Mouse (Mus musculus) liver, embryonic 11.5 days (tissue): ENCODE measurements around the gene Cacng7. TPM values are rescaled to one million over a fixed set of nuclear protein-coding genes. Genes with fewer than 3 reads are reported as not detected.
"Not testable (repeated sequence)": the region's sequence is repeated elsewhere in the genome, so short reads cannot be mapped to it uniquely, and the experiment has no call there.

ENCODE experiments used
- ATAC-seq: fragments of 200-750 bp; cut with Nextera tagmentation; replicated peaks from 2 replicates; pipeline ENCODE4 v1.8.0; 2017; ENCODE audit warnings: moderate number of reproducible peaks, mild to moderate bottlenecking, moderate TSS enrichment, moderate library complexity; ENCODE audit not compliant: low FRiP score
- DNase-seq: peaks from one replicate; pipeline ENCODE4 v3.0.0-alpha.2; 2017; ENCODE audit warnings: low spot score
- H3K27ac ChIP-seq: fragments of 300-500 bp; sonication (generic); 2 replicates; pipeline ENCODE4 v1.5.1; 2014; ENCODE audit warnings: mild to moderate bottlenecking, low read depth, low read length, control low read depth
- H3K27me3 ChIP-seq: fragments of 300-500 bp; sonication (generic); replicated peaks from 2 replicates; pipeline ENCODE4 v1.6.1; 2014; ENCODE audit warnings: low read length, mixed read lengths; ENCODE audit not compliant: control insufficient read depth, insufficient read depth
- H3K36me3 ChIP-seq: fragments of 300-500 bp; sonication (generic); 2 replicates; pipeline ENCODE4 v1.6.1; 2014; ENCODE audit warnings: mild to moderate bottlenecking, low read length, moderate library complexity, mixed read lengths; ENCODE audit not compliant: control insufficient read depth, insufficient read depth
- H3K4me1 ChIP-seq: fragments of 300-500 bp; sonication (generic); replicated peaks from 2 replicates; pipeline ENCODE4 v1.6.1; 2014; ENCODE audit warnings: low read length, mixed read lengths; ENCODE audit not compliant: control insufficient read depth, insufficient read depth
- H3K4me2 ChIP-seq: fragments of 300-500 bp; sonication (generic); 2 replicates; pipeline ENCODE4 v1.6.1; 2014; ENCODE audit warnings: mild to moderate bottlenecking, control low read depth, moderate library complexity
- H3K4me3 ChIP-seq: fragments of 300-500 bp; sonication (generic); 2 replicates; pipeline ENCODE4 v1.5.1; 2014; ENCODE audit warnings: low read depth, low read length, control low read depth
- H3K9ac ChIP-seq: fragments of 300-500 bp; sonication (generic); 2 replicates; pipeline ENCODE4 v1.6.1; 2014; ENCODE audit warnings: low read depth, low read length, control low read depth
- H3K9me3 ChIP-seq: fragments of 300-500 bp; sonication (generic); 2 replicates; pipeline ENCODE4 v1.6.1; 2016; ENCODE audit warnings: low read length, inconsistent platforms, mixed read lengths; ENCODE audit not compliant: control insufficient read depth
- WGBS: fragments of 180-500 bp; shearing (Covaris S2); extraction: QIAGEN DNeasy Blood & Tissue Kit; methylation state at CpG from one replicate; pipeline ENCODE4 v1.1.7; 2014; 5-methylcytosine and 5-hydroxymethylcytosine counted together
- polyA plus RNA-seq: library from polyadenylated mRNA; unstranded; fragments of >200 nt; fragmentation: Nextera tagmentation; extraction: Ambion mirVana; gene quantifications from 2 replicates; pipeline ENCODE4 v1.2.1, GENCODE M21; 2014

Cacng7 gene
- polyA plus RNA-seq, 1 experiment from 2014 or later = 0.29 TPM

- peak overlapping the region; percentile 46; the same call in 1 of the 2 replicates for H3K9ac ChIP-seq
Measured at GRCm38 (mm10) chr7:3291197-3291596, 41.6 kb upstream of the Cacng7 start.

GRCm38 (mm10) chr7:3291764-3292163, 41.0 kb upstream of the Cacng7 start:
- ATAC-seq (no peak), DNase-seq (no peak)
- Histone ChIP-seq H3K9ac (no peak overlapping the region), H3K4me2 (peak overlapping the region; percentile 66), H3K9me3 (no peaks in the 10 kb centered on the region), H3K27me3 (no peaks in the 10 kb centered on the region), H3K27ac (peak overlapping the region; percentile 32; the same call in 1 of the 2 replicates), H3K36me3 (no peaks in the 10 kb centered on the region), H3K4me1 (peaks cover 15% of the 10 kb centered on the region), H3K4me3 (peak overlapping the region; percentile 50; the same call in 1 of the 2 replicates)
- WGBS = 68% methylated on average over 3 of the region's 3 CpGs

More at GRCm38 (mm10) chr7:3291197-3291596, 41.6 kb upstream of the Cacng7 start:
- peak overlapping the region; percentile 50 for H3K4me3 ChIP-seq
- no peaks in the 10 kb centered on the region for H3K27me3 ChIP-seq
- 50% methylated on average over 6 of the region's 6 CpGs for WGBS
- H3K4me2 ChIP-seq = peak overlapping the region; percentile 66
- H3K36me3 ChIP-seq = no peaks in the 10 kb centered on the region
- H3K9me3 ChIP-seq = no peaks in the 10 kb centered on the region
- H3K27ac ChIP-seq = no peak overlapping the region
- H3K4me1 ChIP-seq = peaks cover 15% of the 10 kb centered on the region
- DNase-seq (no peak), ATAC-seq (no peak)

- 61% methylated on average over 12 of the region's 12 CpGs for WGBS
- H3K4me3 ChIP-seq, H3K27me3 ChIP-seq, H3K9me3 ChIP-seq, DNase-seq, ATAC-seq, H3K36me3 ChIP-seq, H3K9ac ChIP-seq: not testable (repeated sequence)
- Histone ChIP-seq H3K4me2 (peak overlapping the region; percentile 66), H3K4me1 (peaks cover 13% of the 10 kb centered on the region), H3K27ac (peak overlapping the region; percentile 32)
Measured at GRCm38 (mm10) chr7:3292271-3292670, 40.5 kb upstream of the Cacng7 start.

- DNase-seq (peak; percentile 82), ATAC-seq (peak; percentile 69)
- Histone ChIP-seq H3K9me3 (no peaks in the 10 kb centered on the region), H3K4me3 (peak overlapping the region; percentile 41), H3K4me2 (peak overlapping the region; percentile 66), H3K27me3 (no peaks in the 10 kb centered on the region), H3K27ac (peak overlapping the region; percentile 32), H3K9ac (peak overlapping the region; percentile 43; the same call in 1 of the 2 replicates), H3K36me3 (no peaks in the 10 kb centered on the region), H3K4me1 (peaks cover 13% of the 10 kb centered on the region)
- WGBS = 2% methylated on average over 14 of the region's 14 CpGs
Measured at GRCm38 (mm10) chr7:3292791-3293190, 40.0 kb upstream of the Cacng7 start.

- H3K36me3 ChIP-seq = no peaks in the 10 kb centered on the region
- DNase-seq = no peak
- H3K4me2 ChIP-seq = no peak overlapping the region
- no peaks in the 10 kb centered on the region for H3K27me3 ChIP-seq
- H3K9ac ChIP-seq = no peak overlapping the region
- peaks cover 13% of the 10 kb centered on the region for H3K4me1 ChIP-seq
- H3K9me3 ChIP-seq = no peaks in the 10 kb centered on the region
- no peak for ATAC-seq
- H3K27ac ChIP-seq = no peak overlapping the region
- WGBS = 66% methylated on average over 1 of the region's 1 CpGs
- no peak overlapping the region for H3K4me3 ChIP-seq
Measured at GRCm38 (mm10) chr7:3294794-3295193, 38.0 kb upstream of the Cacng7 start.

- DNase-seq (no peak), ATAC-seq (no peak)
- H3K27ac ChIP-seq = no peak overlapping the region
- no peak overlapping the region for H3K4me2 ChIP-seq
- no peaks in the 10 kb centered on the region for H3K9me3 ChIP-seq
- H3K36me3 ChIP-seq = no peaks in the 10 kb centered on the region
- 0 out of 2 replicates have a peak, but pooled peaks cover 2% of the 10 kb centered on the region for H3K27me3 ChIP-seq
- H3K9ac ChIP-seq = no peak overlapping the region
- H3K4me3 ChIP-seq = no peak overlapping the region
- 58% methylated on average over 5 of the region's 5 CpGs for WGBS
- H3K4me1 ChIP-seq = peaks cover 13% of the 10 kb centered on the region
Measured at GRCm38 (mm10) chr7:3295321-3296110, 37.2 kb upstream of the Cacng7 start.

- Histone ChIP-seq H3K9me3 (no peaks in the 10 kb centered on the region), H3K27ac (no peak overlapping the region), H3K4me1 (peaks cover 11% of the 10 kb centered on the region), H3K27me3 (peaks cover 12% of the 10 kb centered on the region), H3K4me2 (no peak overlapping the region), H3K36me3 (no peaks in the 10 kb centered on the region), H3K4me3 (no peak overlapping the region), H3K9ac (no peak overlapping the region)
- WGBS = 91% methylated on average over 16 of the region's 16 CpGs
- ATAC-seq (no peak), DNase-seq (no peak)
Measured at GRCm38 (mm10) chr7:3296711-3297110, 36.0 kb upstream of the Cacng7 start.

GRCm38 (mm10) chr7:3299941-3300617, 32.7 kb upstream of the Cacng7 start:
- H3K36me3 ChIP-seq = no peaks in the 10 kb centered on the region
- no peak overlapping the region for H3K4me3 ChIP-seq
- no peak overlapping the region for H3K9ac ChIP-seq
- no peak for DNase-seq
- H3K4me1 ChIP-seq = peaks cover 13% of the 10 kb centered on the region
- no peaks in the 10 kb centered on the region for H3K9me3 ChIP-seq
- 46% methylated on average over 7 of the region's 7 CpGs for WGBS
- H3K27ac ChIP-seq = no peak overlapping the region
- ATAC-seq = no peak
- H3K27me3 ChIP-seq = peaks cover 41% of the 10 kb centered on the region
- no peak overlapping the region for H3K4me2 ChIP-seq
